Mouse (Mus musculus): Measurements from ENCODE around the gene Map1lc3b.

Map1lc3b gene

GRCm38 (mm10) chr8:121609916-121610315, 19.8 kb downstream of the Map1lc3b start:
- no peak for DNase-seq

GRCm38 (mm10) chr8:121613419-121613818, 23.3 kb downstream of the Map1lc3b start:
- DNase-seq = no peak

GRCm38 (mm10) chr8:121619401-121619995, 29.3 kb downstream of the Map1lc3b start:
- DNase-seq = peak; percentile 75

- DNase-seq = peak; percentile 80
These were observed 30.8 kb downstream of the Map1lc3b start for GRCm38 (mm10) chr8:121620801-121621516.

GRCm38 (mm10) chr8:121621879-121622278, 31.7 kb downstream of the Map1lc3b start:
- DNase-seq = no peak

- DNase-seq = no peak
These were observed 32.9 kb downstream of the Map1lc3b start for GRCm38 (mm10) chr8:121623043-121623442.

GRCm38 (mm10) chr8:121628681-121629080, 38.5 kb downstream of the Map1lc3b start:
- DNase-seq = no peak

- DNase-seq = peak; percentile 53
These were observed 41.5 kb downstream of the Map1lc3b start for GRCm38 (mm10) chr8:121631645-121632071.

GRCm38 (mm10) chr8:121632401-121632800, 42.2 kb downstream of the Map1lc3b start:
- no peak for DNase-seq

- peak; percentile 65 for DNase-seq
These were observed 45.4 kb downstream of the Map1lc3b start for GRCm38 (mm10) chr8:121635534-121635933.

- no peak for DNase-seq
These were observed 46.0 kb downstream of the Map1lc3b start for GRCm38 (mm10) chr8:121636180-121636579.

- no peak for DNase-seq
These were observed 52.6 kb downstream of the Map1lc3b start for GRCm38 (mm10) chr8:121642804-121643203.

GRCm38 (mm10) chr8:121643384-121643783, 53.2 kb downstream of the Map1lc3b start:
- DNase-seq = no peak

GRCm38 (mm10) chr8:121647511-121648215, 57.5 kb downstream of the Map1lc3b start:
- DNase-seq = peak; percentile 65

Data from kidney, adult 18-20 months (tissue).